18 mouse cellular contexts compared by ENCODE assay signal in the genomic region with DNA sequence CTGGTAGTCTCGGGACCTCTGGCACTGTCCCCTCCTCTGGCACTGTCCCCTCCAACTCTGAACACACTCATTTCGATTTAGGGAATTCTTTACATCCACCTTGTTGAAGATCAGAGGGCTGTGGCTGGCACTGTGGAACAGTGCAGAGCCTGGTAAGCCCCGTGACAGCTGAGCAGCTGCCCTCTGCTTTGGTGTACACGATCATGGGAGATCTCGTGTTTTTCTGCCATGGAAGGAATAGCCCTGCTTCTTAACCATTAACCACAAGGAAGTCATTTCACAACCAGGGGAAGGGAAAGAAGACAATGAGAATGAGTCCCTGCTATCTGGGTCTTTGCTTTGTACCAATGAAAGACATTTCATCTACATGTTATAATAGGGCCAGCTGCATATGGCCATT. TPM values are rescaled to one million over a fixed set of nuclear protein-coding genes. Genes with fewer than 3 reads are reported as not detected.
DNase-seq lines count a peak whose midpoint lies in the region; ATAC-seq and TF ChIP-seq lines count a peak whose summit lies in the region.
"Had no signal": no experiment of that assay in that cellular context is flagged by ENCODE, and none has a peak within 500 bp of the region (broad histone marks: within the 10 kb centered on the region; RNA-seq: fewer than 3 reads in every experiment).

No protein-coding gene starts in this region.

- intact Hi-C loops in heart, postnatal 10 days (cut with DNase I), result no loop called here
- intact Hi-C loops in left cerebral cortex, postnatal 36 days (cut with DNase I), result no loop called here

- no peak overlapping the region for H3K4me2 ChIP-seq in heart, postnatal 0 days (ENCODE audit: low read depth, low read length)
- H3K4me2 ChIP-seq: embryonic facial prominence, embryonic 13.5 days; midbrain, embryonic 12.5 days had no signal

- 50% methylated on average over 5 of the region's 5 CpGs for WGBS in heart, postnatal 0 days
- 80% methylated on average over 5 of the region's 5 CpGs for WGBS in embryonic facial prominence, embryonic 10.5 days

- no peak for TF ChIP-seq CTCF in heart, postnatal 0 days (IDR thresholded peaks at IDR 0.05; ENCODE audit: low read depth)
- no peak for TF ChIP-seq CTCF in Patski (IDR thresholded peaks at IDR 0.05)

- H3K4me1 ChIP-seq in heart, postnatal 0 days (ENCODE audit: control insufficient read depth, insufficient read depth), result peaks cover 35% of the 10 kb centered on the region
- peaks cover 4% of the 10 kb centered on the region; the same call in 1 of the 2 replicates for H3K4me1 ChIP-seq in embryonic facial prominence, embryonic 10.5 days
- H3K4me1 ChIP-seq: midbrain, embryonic 12.5 days had no signal

- H3K27me3 ChIP-seq in heart, postnatal 0 days (ENCODE audit: control insufficient read depth, insufficient read depth, low read length), result no peaks in the 10 kb centered on the region
- no peaks in the 10 kb centered on the region for H3K27me3 ChIP-seq in Patski
- H3K27me3 ChIP-seq in embryonic facial prominence, embryonic 10.5 days (replicated peaks; ENCODE audit: low read depth, poor library complexity, severe bottlenecking), result no peaks in the 10 kb centered on the region
- H3K27me3 ChIP-seq: CH12.LX; embryonic facial prominence, embryonic 13.5 days; midbrain, embryonic 12.5 days had no signal

- POLR2A ChIA-PET in Patski (lab: Charles Lee), result interaction anchor here (0.6 kb wide), 1 partner anchor 939 kb away, joined by 3 read pairs; no protein-coding TSS in a partner anchor

- H3K36me3 ChIP-seq in heart, postnatal 0 days (replicated peaks; ENCODE audit: control insufficient read depth, insufficient read depth, low read length), result no peaks in the 10 kb centered on the region; the same call in 1 of the 2 replicates
- no peaks in the 10 kb centered on the region for H3K36me3 ChIP-seq in embryonic facial prominence, embryonic 10.5 days (replicated peaks)
- H3K36me3 ChIP-seq: embryonic facial prominence, embryonic 13.5 days had no signal

- CTCF ChIA-PET in Patski (lab: Charles Lee), result interaction anchor here (0.7 to 1.2 kb wide), 6 partner anchors 9 to 115 kb away, joined by 3 to 4 read pairs (median 3); no protein-coding TSS in a partner anchor

- in situ Hi-C loops in Patski (cut with MboI; ENCODE audit: low pct_unique_long_range_greater_than_20kb), result no loop called here

- ATAC-seq in heart, postnatal 0 days (ENCODE audit: insufficient read depth, low read depth), result no peak
- peak; percentile 24 for ATAC-seq in Patski
- peak; percentile 94 for ATAC-seq in granulocyte monocyte progenitor cell, adult 5-6 weeks (replicated peaks; ENCODE audit: poor library complexity, severe bottlenecking)
- ATAC-seq: hindbrain, embryonic 16.5 days had no signal

- H3K9me3 ChIP-seq in heart, postnatal 0 days (replicated peaks; ENCODE audit: control insufficient read depth, low read length), result no peaks in the 10 kb centered on the region
- no peaks in the 10 kb centered on the region for H3K9me3 ChIP-seq in embryonic facial prominence, embryonic 10.5 days
- H3K9me3 ChIP-seq: embryonic facial prominence, embryonic 13.5 days; midbrain, embryonic 12.5 days had no signal

- peak overlapping the region; percentile 75 for H3K27ac ChIP-seq in heart, postnatal 0 days (ENCODE audit: low read depth)
- H3K27ac ChIP-seq in embryonic facial prominence, embryonic 10.5 days (replicated peaks), result no peak overlapping the region
- H3K27ac ChIP-seq: embryonic facial prominence, embryonic 13.5 days; midbrain, embryonic 12.5 days had no signal

- H3K4me3 ChIP-seq in heart, postnatal 0 days (ENCODE audit: low read depth, low read length), result no peak overlapping the region
- H3K4me3 ChIP-seq in embryonic facial prominence, embryonic 10.5 days, result no peak overlapping the region
- H3K4me3 ChIP-seq: embryonic facial prominence, embryonic 13.5 days; midbrain, embryonic 12.5 days had no signal

- no peak for TF ChIP-seq EP300 in heart, postnatal 0 days (IDR thresholded peaks at IDR 0.05; ENCODE audit: low read depth)

- no peak overlapping the region for H3K9ac ChIP-seq in heart, postnatal 0 days (replicated peaks; ENCODE audit: low read depth, low read length)
- H3K9ac ChIP-seq: embryonic facial prominence, embryonic 13.5 days; midbrain, embryonic 12.5 days had no signal

- no peak for DNase-seq in heart, postnatal 0 days (ENCODE audit: low spot score)
- DNase-seq in heart, postnatal 10 days, result no peak
- no peak for DNase-seq in Patski (ENCODE audit: low read depth, low spot score)
- DNase-seq in kidney, postnatal 14 days, result peak; percentile 58
- DNase-seq in left cerebral cortex, postnatal 36 days (ENCODE audit: low spot score in 2 of 2), result no peak
- no peak for DNase-seq in embryonic facial prominence, embryonic 10.5 days (ENCODE audit: low spot score)
- no peak for DNase-seq in thymus, postnatal 4 days
- DNase-seq: adrenal gland, adult 8-10 months; gastrocnemius, postnatal 25 days; left cerebral cortex, postnatal 4 days; lung, adult 18-20 months; lung, postnatal 4 days; thymus, adult 18-20 months had no signal

RNA-seq across cellular contexts. Expression of a gene that starts 21.5 kb away (rescaled TPM):
- 36.0 and 37.2 TPM in 2 replicates for total RNA-seq in heart, postnatal 0 days (2014; rRNA removed; ENCODE audit: low replicate concordance)
- polyA plus RNA-seq in heart, postnatal 0 days (2015; fragmentation: Nextera tagmentation; extraction: Ambion mirVana), result 2.1 and 2.5 TPM in 2 replicates
- total RNA-seq in heart, postnatal 10 days (2021), result 10 to 100 TPM; 24.6 to 36.4 TPM
- polyA plus RNA-seq in Patski (2021), result 159 TPM
- total RNA-seq in granulocyte monocyte progenitor cell, adult 5-6 weeks (2014; fragmentation: Nextera tagmentation), result not detected in 2 replicates
- total RNA-seq in granulocyte monocyte progenitor cell, adult 5-6 weeks (2017), result not detected in 2 replicates
- total RNA-seq in left cerebral cortex, postnatal 36 days (2021), result 10 to 100 TPM in 1 of 2 experiments, 1 to 10 TPM in 1; 9.6 to 13.2 TPM
- polyA plus RNA-seq in embryonic facial prominence, embryonic 10.5 days (2016; fragmentation: Nextera tagmentation; extraction: Ambion mirVana), result 0.41 and 0.87 TPM in 2 replicates
- total RNA-seq: CH12.LX had no signal

Comparison
In these comparisons a context has a peak if more than half of its experiments do, and no peak if none do; other contexts are left out.
1. RNA of a gene that starts 21.5 kb away (total RNA-seq): 36.0 to 37.2 TPM in heart, postnatal 0 days, 24.6 to 36.4 TPM in heart, postnatal 10 days and 9.6 to 13.2 TPM in left cerebral cortex, postnatal 36 days; not detected in granulocyte monocyte progenitor cell, adult 5-6 weeks; every median in the first group is over 10 times any median in the second.